Mouse (Mus musculus) midbrain, embryonic 11.5 days (tissue): ENCODE data around the gene Rimbp3. TPM values are rescaled to one million over a fixed set of nuclear protein-coding genes. Genes with fewer than 3 reads are reported as not detected.

ENCODE experiments used
- ATAC-seq: fragments of 200-750 bp; cut with Nextera tagmentation; 2 replicates; pipeline ENCODE4 v1.8.0; 2017; ENCODE audit warnings: moderate TSS enrichment, moderate library complexity; ENCODE audit not compliant: low FRiP score
- DNase-seq: peaks from one replicate; pipeline ENCODE4 v3.0.0; 2015; ENCODE audit warnings: low spot score; ENCODE audit errors: missing footprints
- H3K27ac ChIP-seq: fragments of 300-500 bp; sonication (generic); 2 replicates; pipeline ENCODE4 v1.5.1; 2014; ENCODE audit warnings: low read depth, low read length
- H3K27me3 ChIP-seq: fragments of 300-500 bp; sonication (generic); 2 replicates; pipeline ENCODE4 v1.6.1; 2014; ENCODE audit warnings: mild to moderate bottlenecking, low read length, moderate library complexity, mixed read lengths; ENCODE audit not compliant: control insufficient read depth, insufficient read depth
- H3K36me3 ChIP-seq: fragments of 300-500 bp; sonication (generic); 2 replicates; pipeline ENCODE4 v1.6.1; 2014; ENCODE audit warnings: mild to moderate bottlenecking, low read length, moderate library complexity, mixed read lengths; ENCODE audit not compliant: control insufficient read depth, insufficient read depth
- H3K4me1 ChIP-seq: fragments of 300-500 bp; sonication (generic); 2 replicates; pipeline ENCODE4 v1.6.1; 2014; ENCODE audit warnings: low read length; ENCODE audit not compliant: control insufficient read depth, insufficient read depth
- H3K4me2 ChIP-seq: fragments of 300-500 bp; sonication (generic); 2 replicates; pipeline ENCODE4 v1.6.1; 2014; ENCODE audit warnings: mild to moderate bottlenecking, moderate library complexity
- H3K4me3 ChIP-seq: fragments of 300-500 bp; sonication (generic); 2 replicates; pipeline ENCODE4 v1.5.1; 2014; ENCODE audit warnings: low read depth, low read length
- H3K9ac ChIP-seq: fragments of 300-500 bp; sonication (generic); 2 replicates; pipeline ENCODE4 v1.6.1; 2014; ENCODE audit warnings: low read length
- H3K9me3 ChIP-seq: fragments of 300-500 bp; sonication (generic); 2 replicates; pipeline ENCODE4 v1.6.1; 2016; ENCODE audit warnings: low read length; ENCODE audit not compliant: control insufficient read depth
- WGBS: fragments of 180-500 bp; shearing (Covaris S2); extraction: QIAGEN DNeasy Blood & Tissue Kit; methylation state at CpG from one replicate; pipeline ENCODE4 v1.1.7; 2014; 5-methylcytosine and 5-hydroxymethylcytosine counted together
- polyA plus RNA-seq: library from polyadenylated mRNA; unstranded; fragments of >200 nt; fragmentation: Nextera tagmentation; extraction: Ambion mirVana; gene quantifications from 2 replicates; pipeline ENCODE4 v1.2.1, GENCODE M21; 2014

Gene Rimbp3
- polyA plus RNA-seq, 1 experiment from 2014 or later: 1.7 TPM

- DNase-seq (no peak), ATAC-seq (no peak)
- no peaks in the 10 kb centered on the region for H3K4me1 ChIP-seq
- H3K27ac ChIP-seq: no peak overlapping the region
- H3K9ac ChIP-seq: no peak overlapping the region
- H3K27me3 ChIP-seq: no peaks in the 10 kb centered on the region
- H3K9me3 ChIP-seq: no peaks in the 10 kb centered on the region
- 92% methylated on average over 1 of the region's 1 CpGs for WGBS
- H3K4me2 ChIP-seq: no peak overlapping the region
- no peak overlapping the region for H3K4me3 ChIP-seq
- H3K36me3 ChIP-seq: peaks cover 24% of the 10 kb centered on the region
Measured at GRCm38 (mm10) chr16:17261341-17261740, 52.9 kb downstream of the Rimbp3 start.

Other genes with a start within 250 kb of the Rimbp3 start
- gene Mapk1, start 225.2 kb upstream of the Rimbp3 start, polyA plus RNA-seq: 198 and 214 TPM in 2 replicates
- gene Ypel1, start 138.9 kb upstream of the Rimbp3 start, polyA plus RNA-seq: 123 and 127 TPM in 2 replicates
- gene Ppil2, start 97.3 kb upstream of the Rimbp3 start, polyA plus RNA-seq: 142 and 147 TPM in 2 replicates
- gene 2610318N02Rik, start 83.4 kb upstream of the Rimbp3 start, polyA plus RNA-seq: 94.9 and 108 TPM in 2 replicates
- gene Sdf2l1, start 76.2 kb upstream of the Rimbp3 start, polyA plus RNA-seq: 59.7 and 62.9 TPM in 2 replicates
- gene Ydjc, start 64.0 kb upstream of the Rimbp3 start, polyA plus RNA-seq: 6.8 and 9.2 TPM in 2 replicates
- 0.40 and 0.41 TPM in 2 replicates for gene Ccdc116, start 61.4 kb upstream of the Rimbp3 start, polyA plus RNA-seq
- 429 and 446 TPM in 2 replicates for gene Ube2l3, start 6.0 kb upstream of the Rimbp3 start, polyA plus RNA-seq
- 10.3 and 10.8 TPM in 2 replicates for gene Hic2, start 25.0 kb downstream of the Rimbp3 start, polyA plus RNA-seq
- gene Tmem191c, start 67.5 kb downstream of the Rimbp3 start, polyA plus RNA-seq: 6.8 and 7.4 TPM in 2 replicates
- gene Serpind1, start 122.8 kb downstream of the Rimbp3 start, polyA plus RNA-seq: 0.22 and 0.28 TPM in 2 replicates
- gene Snap29, start 197.4 kb downstream of the Rimbp3 start, polyA plus RNA-seq: 7.5 and 8.0 TPM in 2 replicates
- gene Pi4ka, start 197.7 kb downstream of the Rimbp3 start, polyA plus RNA-seq: 40.1 and 46.1 TPM in 2 replicates
- 85.5 and 92.2 TPM in 2 replicates for gene Crkl, start 243.4 kb downstream of the Rimbp3 start, polyA plus RNA-seq